Mouse (Mus musculus) lung, embryonic 15.5 days (tissue): ENCODE results near the gene Cbx7. TPM values are rescaled to one million over a fixed set of nuclear protein-coding genes. Genes with fewer than 3 reads are reported as not detected.

Experiments
- ATAC-seq: fragments of 200-750 bp; cut with Nextera tagmentation; 2 replicates; pipeline ENCODE4 v1.8.0; 2017; ENCODE audit warnings: moderate number of reproducible peaks, borderline replicate concordance; ENCODE audit not compliant: low FRiP score, low TSS enrichment; ENCODE audit errors: extremely low read depth
- H3K27ac ChIP-seq: fragments of 300-500 bp; sonication (generic); 2 replicates; pipeline ENCODE4 v1.5.1; 2015; ENCODE audit warnings: moderate library complexity, mild to moderate bottlenecking, inconsistent platforms
- H3K27me3 ChIP-seq: fragments of 300-500 bp; sonication (generic); 2 replicates; pipeline ENCODE4 v1.6.1; 2015; ENCODE audit warnings: inconsistent platforms
- H3K36me3 ChIP-seq: fragments of 300-500 bp; sonication (generic); 2 replicates; pipeline ENCODE4 v1.6.1; 2015; ENCODE audit warnings: inconsistent platforms
- H3K4me1 ChIP-seq: fragments of 300-500 bp; sonication (generic); 2 replicates; pipeline ENCODE4 v1.6.1; 2015; ENCODE audit warnings: inconsistent platforms
- H3K4me2 ChIP-seq: fragments of 300-500 bp; sonication (generic); 2 replicates; pipeline ENCODE4 v1.6.1; 2015; ENCODE audit warnings: inconsistent platforms, mild to moderate bottlenecking, moderate library complexity
- H3K4me3 ChIP-seq: fragments of 300-500 bp; sonication (generic); 2 replicates; pipeline ENCODE4 v1.5.1; 2015; ENCODE audit warnings: mild to moderate bottlenecking, inconsistent platforms
- H3K9ac ChIP-seq: fragments of 300-500 bp; sonication (generic); 2 replicates; pipeline ENCODE4 v1.6.1; 2015; ENCODE audit warnings: inconsistent platforms
- H3K9me3 ChIP-seq: fragments of 300-500 bp; sonication (generic); 2 replicates; pipeline ENCODE4 v1.6.1; 2016; ENCODE audit warnings: inconsistent platforms
- WGBS: fragments of 180-500 bp; shearing (Covaris S2); methylation state at CpG from one replicate; pipeline ENCODE4 v1.1.7; 2015; 5-methylcytosine and 5-hydroxymethylcytosine counted together
- polyA plus RNA-seq: library from polyadenylated mRNA; unstranded; fragments of >200 nt; fragmentation: Nextera tagmentation; extraction: Ambion mirVana; gene quantifications from 2 replicates; pipeline ENCODE4 v1.2.1, GENCODE M21; 2015

Cbx7 gene
- 2.4 and 2.8 TPM in 2 replicates for polyA plus RNA-seq

DNA sequence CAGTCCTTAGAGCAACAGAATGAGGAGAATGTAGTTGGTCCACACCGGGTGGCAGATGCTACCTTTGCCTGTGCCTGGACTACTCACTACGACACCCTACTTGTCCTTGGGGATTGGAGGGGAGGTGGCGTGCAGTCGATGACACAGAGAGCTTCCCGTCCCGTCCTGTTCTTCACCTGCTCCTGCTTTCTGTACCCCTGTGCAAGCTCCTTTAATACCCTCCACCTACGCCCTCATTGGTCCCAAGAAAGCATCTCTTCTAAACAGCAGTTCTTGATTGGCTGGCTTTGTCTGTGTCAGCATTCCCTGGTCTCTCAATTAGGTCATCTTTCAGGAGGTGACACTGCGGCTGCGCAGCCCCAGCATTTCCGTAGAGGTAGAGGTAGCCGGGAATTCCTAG lies at the start of gene Cbx7:
TSS of gene Cbx7 (minus strand) at position 180 of the 400 bp plus-strand sequence.
- Histone ChIP-seq H3K27ac (no peak within 1 kb of the TSS), H3K4me1 (no peaks in the 10 kb centered on the region), H3K27me3 (no peaks in the 10 kb centered on the region), H3K4me3 (no peak within 1 kb of the TSS), H3K4me2 (no peak within 1 kb of the TSS), H3K36me3 (no peaks in the 10 kb centered on the region), H3K9ac (no peak within 1 kb of the TSS), H3K9me3 (no peaks in the 10 kb centered on the region)
- WGBS = 90% methylated on average over 11 of the region's 11 CpGs
- no peak for ATAC-seq

DNA sequence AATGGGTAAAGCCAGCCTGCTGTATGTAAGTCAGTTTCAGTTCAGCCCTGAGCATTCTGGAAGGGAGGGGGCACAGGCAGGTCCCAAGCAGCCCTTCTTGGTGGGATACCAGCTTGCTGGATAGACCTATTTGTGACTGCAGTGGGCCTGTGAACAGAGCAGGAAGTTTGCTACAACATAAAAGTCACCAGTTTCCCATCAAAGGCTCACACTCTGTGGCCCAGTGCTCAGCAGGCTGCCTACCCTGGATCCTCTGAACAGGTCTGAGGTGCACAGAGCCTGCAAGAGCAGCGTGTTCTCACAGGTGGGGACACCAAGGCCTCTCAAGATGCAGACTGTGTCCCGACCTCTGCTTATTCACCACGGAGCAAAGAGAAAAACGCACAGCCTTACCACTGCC lies 49.6 kb upstream of the Cbx7 start:
- H3K36me3 ChIP-seq = no peaks in the 10 kb centered on the region
- H3K27ac ChIP-seq = peak overlapping the region; percentile 45; the same call in 1 of the 2 replicates
- 20% methylated on average over 4 of the region's 4 CpGs for WGBS
- no peaks in the 10 kb centered on the region for H3K9me3 ChIP-seq
- no peak overlapping the region for H3K4me2 ChIP-seq
- H3K27me3 ChIP-seq = peaks cover 9% of the 10 kb centered on the region
- no peak for ATAC-seq
- H3K4me3 ChIP-seq = no peak overlapping the region
- no peak overlapping the region for H3K9ac ChIP-seq
- H3K4me1 ChIP-seq = peaks cover 20% of the 10 kb centered on the region

DNA sequence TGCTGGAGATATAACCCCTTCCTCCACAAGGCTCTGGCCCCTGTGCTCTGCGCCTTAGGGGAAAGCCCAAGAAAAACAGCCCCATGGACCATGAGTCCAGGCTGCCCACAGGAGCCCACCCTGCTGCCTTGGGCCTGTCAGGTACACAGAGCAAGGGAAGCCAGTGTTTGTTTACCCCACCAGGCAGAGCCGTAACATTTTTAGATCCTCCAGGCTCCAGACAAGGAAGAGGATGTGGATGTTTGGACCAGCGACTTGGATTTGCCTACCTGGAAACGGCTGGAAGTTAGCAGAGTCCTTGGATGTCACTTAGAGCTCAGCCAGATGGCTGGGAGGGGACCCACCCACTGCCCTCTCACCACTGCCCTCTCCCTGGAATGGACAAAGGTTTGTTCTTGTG lies 48.7 kb upstream of the Cbx7 start:
- H3K27me3 ChIP-seq = peaks cover 18% of the 10 kb centered on the region
- no peak overlapping the region for H3K9ac ChIP-seq
- no peak for ATAC-seq
- H3K27ac ChIP-seq = peak overlapping the region; percentile 73
- WGBS = 34% methylated on average over 4 of the region's 4 CpGs
- H3K4me1 ChIP-seq = peaks cover 20% of the 10 kb centered on the region
- H3K4me2 ChIP-seq = no peak overlapping the region
- H3K4me3 ChIP-seq = no peak overlapping the region
- H3K36me3 ChIP-seq = no peaks in the 10 kb centered on the region
- H3K9me3 ChIP-seq = no peaks in the 10 kb centered on the region

DNA sequence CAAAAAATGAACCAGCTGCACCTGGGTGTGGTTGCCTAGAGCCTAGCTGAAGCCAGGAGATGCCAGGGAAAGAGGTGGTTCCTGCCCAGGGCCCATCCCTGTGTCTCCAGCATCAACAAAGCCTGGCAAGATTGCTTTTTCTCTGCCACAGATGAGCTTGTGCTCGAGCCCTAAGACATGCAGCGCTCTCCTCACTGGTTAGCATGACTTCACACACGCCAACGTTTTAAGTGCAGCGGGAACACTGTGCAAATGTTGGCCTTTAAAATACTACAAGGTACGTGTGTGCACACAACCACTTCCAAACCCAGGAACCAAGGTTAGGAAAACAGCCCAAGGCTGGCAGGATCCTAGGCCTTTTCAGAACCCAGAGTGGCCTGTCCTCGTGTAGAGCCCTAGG lies 48.3 kb upstream of the Cbx7 start:
- Histone ChIP-seq H3K9me3 (no peaks in the 10 kb centered on the region), H3K4me3 (no peak overlapping the region), H3K36me3 (no peaks in the 10 kb centered on the region), H3K4me2 (no peak overlapping the region), H3K9ac (no peak overlapping the region), H3K4me1 (peaks cover 19% of the 10 kb centered on the region), H3K27me3 (peaks cover 22% of the 10 kb centered on the region), H3K27ac (peak overlapping the region; percentile 59; the same call in 1 of the 2 replicates)
- WGBS = 63% methylated on average over 7 of the region's 7 CpGs
- ATAC-seq = no peak

DNA sequence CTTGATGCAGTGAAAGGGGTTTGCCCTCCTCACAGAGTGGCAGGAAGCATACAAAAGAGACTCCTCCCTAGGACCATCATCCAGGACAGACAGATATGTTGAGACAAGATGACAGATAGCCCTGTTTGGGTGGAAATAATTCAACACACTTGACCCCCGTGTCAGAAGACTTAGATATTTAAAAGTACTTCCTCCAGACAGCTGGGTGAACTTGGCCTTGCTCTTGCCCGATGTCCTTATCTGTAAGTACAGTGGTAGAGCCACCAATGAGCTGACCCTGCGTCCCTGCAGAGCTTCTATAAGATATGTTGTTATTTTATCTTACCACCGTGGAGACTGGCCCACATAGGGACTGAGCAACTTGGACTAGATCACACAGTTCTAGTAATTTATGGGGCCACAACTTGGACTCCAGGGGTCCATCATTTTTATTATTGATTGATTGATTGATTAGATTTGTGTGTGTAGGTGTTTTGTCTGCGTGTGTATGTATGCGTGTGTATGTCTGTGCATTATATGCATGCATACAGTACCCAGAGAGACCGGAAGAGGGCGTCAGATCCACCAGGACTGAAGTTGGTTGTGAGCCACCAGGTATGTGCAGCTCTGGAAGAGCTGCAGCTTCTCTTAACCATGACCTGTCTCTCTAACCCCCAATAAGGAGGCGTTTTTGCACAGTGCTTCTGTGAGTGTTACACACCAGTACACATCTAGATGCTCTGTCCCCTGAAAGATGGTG lies 45.8 kb upstream of the Cbx7 start:
- Histone ChIP-seq H3K27ac (no peak overlapping the region), H3K4me1 (peaks cover 39% of the 10 kb centered on the region), H3K36me3 (no peaks in the 10 kb centered on the region), H3K27me3 (peaks cover 47% of the 10 kb centered on the region), H3K4me2 (no peak overlapping the region), H3K9ac (no peak overlapping the region), H3K9me3 (no peaks in the 10 kb centered on the region), H3K4me3 (no peak overlapping the region)
- WGBS = 70% methylated on average over 9 of the region's 9 CpGs
- ATAC-seq = no peak

DNA sequence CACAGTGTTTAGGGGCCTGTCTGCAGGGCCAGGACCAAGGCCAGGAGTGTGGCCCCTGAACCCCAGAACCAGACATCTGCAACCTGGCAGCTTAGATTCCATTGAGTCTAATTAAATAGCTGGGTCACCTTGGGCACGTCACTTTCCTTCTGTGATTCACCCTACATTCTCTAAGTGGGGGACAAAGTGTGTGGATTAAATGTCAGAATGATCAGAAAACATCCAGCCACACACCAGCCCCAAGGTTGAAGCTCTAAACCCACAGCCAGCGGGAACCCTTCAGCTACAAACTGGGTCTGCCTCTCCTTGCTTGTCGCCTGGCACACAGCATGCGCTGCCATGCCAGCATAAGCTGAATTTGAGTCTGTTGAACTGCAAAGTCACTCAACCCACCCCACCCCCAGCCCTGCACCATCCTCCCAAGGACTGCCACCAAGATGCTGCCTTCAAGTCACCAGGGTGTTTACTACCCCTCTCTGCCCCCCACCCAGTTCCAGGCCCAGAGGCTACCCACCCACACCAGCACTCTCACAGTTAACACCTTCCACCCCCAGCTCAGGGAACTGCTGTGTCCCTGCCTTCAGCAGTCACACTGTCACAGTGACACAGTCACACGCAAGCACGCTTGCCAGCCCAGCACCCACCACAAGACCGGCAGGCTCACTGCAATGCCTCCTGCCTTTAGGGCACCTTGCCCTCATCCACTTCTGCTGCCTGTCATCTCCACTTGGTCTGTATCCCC lies 44.5 kb upstream of the Cbx7 start:
- H3K9me3 ChIP-seq = no peaks in the 10 kb centered on the region
- peak overlapping the region; percentile 94 for H3K4me2 ChIP-seq
- H3K36me3 ChIP-seq = no peaks in the 10 kb centered on the region
- H3K27me3 ChIP-seq = peaks cover 61% of the 10 kb centered on the region
- 57% methylated on average over 7 of the region's 7 CpGs for WGBS
- 0 out of 2 replicates have a peak overlapping the region, but pooled peaks have one; percentile 21 for H3K9ac ChIP-seq
- H3K4me3 ChIP-seq = peak overlapping the region; percentile 61; the same call in 1 of the 2 replicates
- no peak for ATAC-seq
- H3K4me1 ChIP-seq = peaks cover 32% of the 10 kb centered on the region
- H3K27ac ChIP-seq = no peak overlapping the region

DNA sequence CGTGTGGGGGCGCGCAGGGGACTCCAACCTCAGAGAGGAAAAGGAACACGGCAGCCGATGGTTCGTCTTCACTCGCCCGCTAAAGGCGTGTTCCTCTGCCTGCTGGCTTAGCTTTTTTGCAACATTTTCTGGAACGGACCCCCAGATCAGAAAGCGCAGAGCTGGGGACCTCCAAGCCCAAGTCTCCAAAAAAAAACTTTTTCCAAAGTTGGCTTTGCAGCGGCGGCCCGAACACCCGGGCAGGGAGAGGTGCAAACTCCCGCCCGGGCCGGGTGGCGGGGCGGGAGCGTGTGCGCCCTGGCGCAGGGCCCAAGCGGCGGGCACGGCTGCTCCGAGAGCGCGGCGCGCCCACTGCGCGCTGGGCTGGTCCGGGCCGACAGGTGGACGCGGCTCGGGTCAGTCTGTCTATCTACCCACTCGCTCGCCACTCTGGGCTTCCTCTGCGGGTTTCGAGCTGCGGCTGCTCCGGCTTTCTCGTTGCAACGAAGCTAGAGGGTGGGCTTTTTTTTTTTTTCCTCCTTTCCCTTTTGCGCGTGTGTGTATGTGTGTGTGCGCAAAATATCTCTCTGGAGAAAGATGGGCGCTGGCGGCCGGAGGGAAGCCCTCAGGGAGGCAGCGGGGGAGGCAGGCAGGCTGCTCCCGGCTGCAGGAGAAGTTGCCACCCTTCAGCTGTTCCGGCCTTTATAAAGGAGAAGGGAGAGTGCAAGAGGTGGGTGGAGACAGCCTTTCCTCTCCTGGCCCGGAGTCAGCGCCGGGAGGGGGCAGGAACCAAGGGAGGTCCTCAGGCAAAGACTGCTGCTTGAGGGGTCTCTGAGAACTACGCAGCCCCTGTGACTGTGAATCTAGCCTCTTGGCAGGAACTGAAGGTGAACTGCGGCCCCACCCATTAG lies 43.6 kb upstream of the Cbx7 start, which contains the start of gene Pdgfb:
TSS of gene Pdgfb (minus strand) at position 657 of the 890 bp plus-strand sequence.
- Histone ChIP-seq H3K27ac (peak within 1 kb of the TSS; percentile 79), H3K4me2 (peak within 1 kb of the TSS; percentile 94), H3K4me1 (peaks cover 31% of the 10 kb centered on the region), H3K9me3 (no peaks in the 10 kb centered on the region), H3K27me3 (peaks cover 63% of the 10 kb centered on the region), H3K36me3 (no peaks in the 10 kb centered on the region), H3K9ac (peak within 1 kb of the TSS; percentile 67), H3K4me3 (peak within 1 kb of the TSS; percentile 61)
- ATAC-seq = no peak
- 1% methylated on average over 58 of the region's 60 CpGs for WGBS

DNA sequence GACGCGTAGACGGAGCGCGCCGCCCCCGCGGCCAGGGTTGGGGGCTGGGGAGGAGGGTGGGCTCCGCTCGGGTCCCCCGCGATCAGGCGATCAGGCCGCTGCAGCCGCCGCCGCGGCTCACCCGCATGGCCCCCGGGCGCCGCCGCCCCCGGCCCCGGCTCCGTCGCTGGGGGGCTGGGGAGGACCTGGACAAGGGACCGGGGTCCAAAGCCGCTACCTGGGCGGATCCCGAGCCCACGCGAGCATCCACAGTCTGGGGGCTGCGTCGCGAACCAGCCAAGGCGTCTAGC lies 43.1 kb upstream of the Cbx7 start:
- H3K4me2 ChIP-seq = peak overlapping the region; percentile 94
- H3K27me3 ChIP-seq = peaks cover 63% of the 10 kb centered on the region
- H3K27ac ChIP-seq = peak overlapping the region; percentile 79
- peaks cover 31% of the 10 kb centered on the region for H3K4me1 ChIP-seq
- peak overlapping the region; percentile 61 for H3K4me3 ChIP-seq
- H3K9ac ChIP-seq = peak overlapping the region; percentile 67
- WGBS = 0% methylated on average over 15 of the region's 37 CpGs
- no peaks in the 10 kb centered on the region for H3K9me3 ChIP-seq
- no peak for ATAC-seq
- no peaks in the 10 kb centered on the region for H3K36me3 ChIP-seq

DNA sequence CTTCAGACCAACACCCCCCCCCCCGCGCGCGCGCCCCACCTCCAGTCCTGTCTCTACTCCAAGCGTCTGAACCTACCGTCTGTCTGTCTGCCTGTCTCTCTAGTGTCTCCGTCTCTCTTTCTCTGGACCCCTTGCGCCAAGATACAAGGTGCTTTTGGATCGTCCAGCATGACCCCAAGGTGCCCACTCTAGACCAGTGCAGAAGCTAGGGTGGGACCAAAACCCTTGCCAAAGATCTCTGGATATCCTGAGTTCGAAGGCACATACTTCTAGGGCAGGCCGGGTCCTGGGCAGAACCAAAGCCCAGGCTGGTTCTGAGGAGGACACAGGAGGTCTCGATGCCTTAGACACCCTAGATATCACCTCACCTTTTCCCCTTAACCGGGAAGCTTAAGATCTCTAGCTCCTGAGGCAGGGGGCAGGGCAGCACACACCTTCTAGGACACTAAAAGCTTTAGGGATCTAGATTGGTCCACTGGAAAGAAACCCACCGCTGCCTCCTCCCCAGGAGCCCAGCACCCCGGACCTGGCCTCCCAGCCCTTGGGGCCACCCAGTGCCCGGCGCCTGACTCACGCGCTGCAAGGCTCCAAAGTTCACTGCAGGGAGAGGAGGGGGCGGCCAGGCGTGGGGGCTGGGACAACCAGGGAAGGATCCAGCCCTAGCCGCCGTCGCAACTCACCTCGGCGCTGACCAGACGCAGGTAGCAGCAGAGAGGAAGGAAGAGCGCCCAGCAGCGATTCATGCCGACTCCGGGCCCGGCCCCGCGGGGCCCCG lies 42.5 kb upstream of the Cbx7 start:
- 1% methylated on average over 28 of the region's 36 CpGs for WGBS
- H3K9ac ChIP-seq = peak overlapping the region; percentile 67

DNA sequence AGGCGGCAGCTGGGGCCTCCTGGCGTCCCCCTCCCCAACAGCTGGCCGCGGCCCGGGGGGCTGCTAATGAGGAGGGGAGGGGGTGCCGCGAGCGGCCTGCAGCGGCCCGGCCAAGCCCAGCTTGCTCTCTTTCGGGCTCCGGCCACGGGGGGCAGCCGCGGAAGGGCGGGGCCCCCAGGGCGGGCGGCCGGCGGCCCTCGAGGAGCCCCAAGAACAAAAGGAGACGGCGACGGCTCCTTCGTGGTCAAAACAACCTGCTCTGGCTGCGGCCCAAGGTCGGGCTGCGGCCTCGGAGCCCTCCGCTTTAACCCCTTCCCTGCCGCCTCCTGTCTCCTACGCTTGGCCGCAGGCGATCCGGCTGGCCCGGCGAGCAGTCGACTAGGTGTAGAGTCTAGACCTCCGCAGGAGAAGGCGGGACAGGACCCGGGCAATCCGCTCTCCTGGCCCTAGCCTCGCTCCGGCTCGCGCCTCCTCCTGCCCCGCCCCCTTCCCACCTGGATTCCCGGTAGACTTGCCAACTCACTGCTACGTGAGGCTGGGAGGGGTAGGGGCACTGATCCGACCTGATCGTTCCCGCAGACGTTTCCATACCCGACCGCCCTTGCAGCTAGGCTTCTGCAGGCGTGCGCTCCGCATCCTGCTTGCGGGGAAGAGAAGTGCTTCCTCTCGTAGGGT lies 41.7 kb upstream of the Cbx7 start:
- peak overlapping the region; percentile 79 for H3K27ac ChIP-seq
- H3K9ac ChIP-seq = peak overlapping the region; percentile 67
- no peaks in the 10 kb centered on the region for H3K9me3 ChIP-seq
- peaks cover 31% of the 10 kb centered on the region for H3K4me1 ChIP-seq
- H3K4me2 ChIP-seq = peak overlapping the region; percentile 94
- H3K36me3 ChIP-seq = no peaks in the 10 kb centered on the region
- ATAC-seq = peak; percentile 72
- peak overlapping the region; percentile 61 for H3K4me3 ChIP-seq
- H3K27me3 ChIP-seq = peaks cover 63% of the 10 kb centered on the region
- WGBS = under 1% methylated on average over 35 of the region's 60 CpGs

More for the DNA sequence above, 42.5 kb upstream of the Cbx7 start:
- peak overlapping the region; percentile 94 for H3K4me2 ChIP-seq
- peak overlapping the region; percentile 61 for H3K4me3 ChIP-seq
- no peaks in the 10 kb centered on the region for H3K9me3 ChIP-seq
- H3K4me1 ChIP-seq = peaks cover 31% of the 10 kb centered on the region
- ATAC-seq = no peak
- H3K36me3 ChIP-seq = no peaks in the 10 kb centered on the region
- H3K27ac ChIP-seq = peak overlapping the region; percentile 79
- peaks cover 63% of the 10 kb centered on the region for H3K27me3 ChIP-seq
